Mouse (Mus musculus): ENCODE data around the gene Micall1. TPM values are rescaled to one million over a fixed set of nuclear protein-coding genes. Genes with fewer than 3 reads are reported as not detected.

Micall1 gene
- total RNA-seq, 2 experiments from 2014 or later, result 22.2 to 26.8 TPM

DNA sequence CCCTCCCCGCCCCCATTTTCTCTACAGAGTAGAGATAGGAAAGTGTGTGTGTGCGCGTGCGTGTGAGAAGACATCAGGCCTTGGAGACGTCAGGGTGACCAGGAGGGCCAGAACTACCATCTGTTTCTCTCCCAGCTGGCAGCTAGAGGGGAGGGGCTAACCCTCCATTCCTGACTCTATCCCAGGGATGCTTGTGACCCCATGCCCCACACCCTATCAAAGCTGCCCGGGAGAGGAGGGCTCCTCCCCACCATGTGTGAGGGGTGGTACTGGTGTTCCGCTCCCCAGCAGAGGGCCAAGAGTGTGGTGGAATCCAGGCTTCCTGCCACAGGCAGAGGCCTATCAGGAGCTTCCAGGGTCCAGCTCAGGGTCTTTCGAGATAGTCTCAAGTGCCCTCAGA, 58.0 kb downstream of the Micall1 start:
- DNase-seq (ENCODE audit: low spot score in 2 of 2), result no peak

DNA sequence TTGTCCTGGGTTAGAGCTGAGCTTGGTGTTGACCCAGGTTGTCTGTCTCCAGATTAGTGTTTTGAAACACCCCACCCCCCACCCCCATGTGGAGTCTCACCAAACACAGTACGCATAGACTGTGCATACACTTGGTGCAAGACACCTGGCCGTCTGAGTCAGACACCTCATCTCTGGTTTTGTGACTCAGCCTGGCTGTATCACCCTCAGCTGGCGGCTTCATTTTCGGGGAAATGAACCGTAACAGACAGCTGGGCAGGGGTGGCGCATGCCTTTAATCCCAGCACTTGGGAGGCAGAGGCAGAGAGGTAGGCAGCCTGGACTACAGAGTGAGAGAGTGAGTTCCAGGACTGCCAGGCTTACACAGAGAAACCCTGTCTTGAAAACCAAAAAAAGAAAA, 68.2 kb downstream of the Micall1 start:
- DNase-seq (ENCODE audit: low spot score in 2 of 2), result no peak

GRCm38 (mm10) chr15:79185213-79185612, 76.5 kb downstream of the Micall1 start:
- no peak for DNase-seq (ENCODE audit: low spot score in 2 of 2)

Other genes starting within 250 kb of the Micall1 start
- gene Gga1, start 231.7 kb upstream of the Micall1 start, total RNA-seq (2021), result 10 to 100 TPM; 64.6 to 67.2 TPM
- under 1 TPM in 1 of 2 experiments, not detected in 1; 0.52 TPM for gene Gm49510, start 209.2 kb upstream of the Micall1 start, total RNA-seq (2021)
- 10 to 100 TPM; 33.8 to 39.9 TPM for gene Sh3bp1, start 209.1 kb upstream of the Micall1 start, total RNA-seq (2021)
- gene Pdxp, start 195.0 kb upstream of the Micall1 start, total RNA-seq (2021), result 100 to 1,000 TPM; 178 to 191 TPM
- 10 to 100 TPM; 26.4 to 26.8 TPM for gene Lgals1, start 182.2 kb upstream of the Micall1 start, total RNA-seq (2021)
- 10 to 100 TPM; 37.3 to 44.0 TPM for gene Nol12, start 174.0 kb upstream of the Micall1 start, total RNA-seq (2021)
- gene Triobp, start 161.2 kb upstream of the Micall1 start, total RNA-seq (2021), result 10 to 100 TPM; 11.0 to 11.3 TPM
- 10 to 100 TPM; 79.6 to 93.8 TPM for gene H1f0, start 80.4 kb upstream of the Micall1 start, total RNA-seq (2021)
- gene Galr3, start 67.0 kb upstream of the Micall1 start, total RNA-seq (2021), result under 1 TPM; 0.82 to 0.98 TPM
- gene Ankrd54, start 46.0 kb upstream of the Micall1 start, total RNA-seq (2021), result 10 to 100 TPM; 17.8 to 24.9 TPM
- gene Eif3l, start 33.7 kb upstream of the Micall1 start, total RNA-seq (2021), result 10 to 100 TPM; 66.5 to 68.2 TPM
- 100 to 1,000 TPM; 102 to 111 TPM for gene Polr2f, start 32.1 kb downstream of the Micall1 start, total RNA-seq (2021)
- gene 1700088E04Rik, start 32.4 kb downstream of the Micall1 start, total RNA-seq (2021), result 10 to 100 TPM in 1 of 2 experiments, 1 to 10 TPM in 1; 7.3 to 10.8 TPM
- 10 to 100 TPM; 19.6 to 26.1 TPM for gene Sox10, start 56.3 kb downstream of the Micall1 start, total RNA-seq (2021)
- 10 to 100 TPM; 47.1 to 54.0 TPM for gene Pick1, start 120.3 kb downstream of the Micall1 start, total RNA-seq (2021)
- gene Gm49486, start 120.5 kb downstream of the Micall1 start, total RNA-seq (2021), result under 1 TPM; 0.16 to 0.42 TPM
- not detected for gene Slc16a8, start 145.9 kb downstream of the Micall1 start, total RNA-seq (2021)
- gene Baiap2l2, start 176.6 kb downstream of the Micall1 start, total RNA-seq (2021), result 1 to 10 TPM; 3.1 to 4.9 TPM
- 10 to 100 TPM; 18.4 to 21.2 TPM for gene Pla2g6, start 219.5 kb downstream of the Micall1 start, total RNA-seq (2021)
- gene Maff, start 237.7 kb downstream of the Micall1 start, total RNA-seq (2021), result 1 to 10 TPM; 1.8 to 2.8 TPM